Mouse (Mus musculus): ENCODE measurements at regions not wholly inside any gene's neighbourhood (a gene's known extent, or its start where the extent isn't known, plus 50 kb on each side); places are given as distances from the start of the nearest gene placed in this dataset.

DNA sequence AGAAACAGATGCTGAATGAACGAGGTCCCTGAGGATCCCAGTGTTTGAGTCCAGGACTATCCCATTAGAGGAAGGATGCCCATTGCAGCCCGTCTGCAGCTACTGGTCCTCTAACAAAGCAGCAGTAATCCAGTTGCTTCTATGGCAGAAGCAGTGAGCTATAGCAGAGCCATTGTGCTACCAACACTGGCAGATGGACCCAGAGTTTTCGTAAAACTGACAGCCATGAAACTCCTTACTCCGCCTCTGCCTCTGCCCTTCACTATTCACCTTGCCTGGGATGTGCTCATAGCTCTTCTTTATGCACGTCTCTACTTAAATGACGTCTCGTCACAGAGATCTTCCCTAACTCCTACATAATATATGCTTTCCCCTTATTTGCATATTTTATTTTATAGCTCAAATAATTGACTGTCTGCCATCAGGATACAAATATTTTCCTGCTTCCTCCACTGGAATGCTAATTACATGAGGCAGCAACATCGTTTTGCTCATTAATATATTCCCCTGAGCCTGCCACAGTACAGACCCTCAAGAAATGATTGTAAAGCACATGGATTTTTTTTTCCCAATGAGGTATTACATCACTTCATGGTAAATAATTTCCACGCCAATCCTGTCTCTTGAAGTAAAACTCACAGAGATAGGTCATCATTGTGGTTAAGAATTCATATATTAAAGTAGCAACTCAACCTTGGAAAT, 368.9 kb downstream of the Ipo11 start:
- intact Hi-C loops (cut with DNase I): no loop called here
- no peak for DNase-seq (ENCODE audit: low spot score)

DNA sequence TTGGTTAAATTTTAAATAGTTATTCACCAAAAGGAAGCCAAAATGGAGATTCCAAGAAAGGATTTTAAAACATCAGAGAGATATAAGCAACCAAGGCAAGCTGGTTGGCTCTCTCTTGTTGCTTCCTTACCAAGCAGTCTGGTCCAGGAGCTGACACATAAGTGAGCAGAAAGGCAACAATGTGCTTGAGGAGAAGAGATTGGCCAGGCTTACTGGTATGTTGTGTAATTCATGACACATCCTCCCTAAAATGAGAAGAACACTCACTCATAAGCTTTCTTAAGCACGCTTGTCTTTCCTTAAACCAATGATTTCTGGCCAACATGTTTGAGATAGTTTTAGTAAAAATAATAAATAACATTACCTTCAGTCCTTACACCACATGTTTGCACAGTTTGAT, 374.2 kb downstream of the Ipo11 start:
- intact Hi-C loops (cut with DNase I): no loop called here
- no peak for DNase-seq (ENCODE audit: low spot score)

DNA sequence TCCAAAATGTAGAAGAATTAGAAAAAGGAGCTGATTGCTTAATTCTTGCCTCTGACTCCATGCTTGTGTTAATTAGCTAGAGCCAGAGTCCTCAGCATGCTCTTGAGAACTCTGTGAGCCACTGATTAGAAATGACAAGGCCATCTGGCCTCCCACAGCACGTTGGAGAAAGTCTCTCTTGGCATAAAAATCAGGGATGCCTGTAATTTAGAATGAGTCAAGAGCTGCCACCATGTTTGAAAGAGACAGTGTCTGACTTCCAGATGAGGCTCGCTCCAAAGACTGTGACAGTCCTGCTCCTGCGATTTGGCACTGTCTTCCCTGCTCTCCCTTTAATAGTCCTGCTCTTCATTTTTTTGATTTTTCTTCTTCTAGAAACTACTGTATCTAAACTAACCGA, 374.6 kb downstream of the Ipo11 start:
- DNase-seq (ENCODE audit: low spot score): no peak
- intact Hi-C loops (cut with DNase I): no loop called here

GRCm38 (mm10) chr13:106525406-106526206, 411.2 kb downstream of the Ipo11 start:
- intact Hi-C loops (cut with DNase I): no loop called here
- DNase-seq (ENCODE audit: low spot score): no peak

DNA sequence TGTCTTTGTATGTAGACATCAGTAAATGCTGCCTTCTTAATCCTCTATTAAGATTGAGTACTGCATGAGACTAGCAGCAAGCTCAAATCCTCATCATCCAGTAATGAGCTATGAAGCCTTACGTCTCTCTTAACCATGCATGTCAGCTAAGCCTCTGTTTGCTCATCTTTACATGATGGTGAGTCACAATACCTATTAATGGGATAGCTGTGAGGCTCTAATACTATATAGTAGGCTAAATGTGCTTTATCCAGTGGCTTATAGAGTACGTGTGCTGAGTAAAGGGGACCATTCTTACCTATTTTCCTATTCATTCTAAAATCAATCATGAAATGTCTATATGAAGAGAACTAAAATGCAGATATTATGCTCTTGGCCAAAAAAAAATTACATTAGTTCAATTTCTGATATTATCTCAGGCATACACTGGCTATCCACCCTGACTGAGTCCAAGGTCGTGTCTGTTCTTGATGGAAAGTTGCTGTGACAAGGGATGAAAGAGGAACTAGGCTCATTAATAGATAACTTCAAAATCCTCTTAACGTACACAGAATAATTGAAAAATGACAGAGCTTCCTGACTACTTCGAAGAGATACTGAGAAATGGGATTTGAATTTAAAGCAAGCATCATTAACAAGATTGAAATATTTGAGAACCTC, 422.1 kb downstream of the Ipo11 start:
- intact Hi-C loops (cut with DNase I): no loop called here
- no peak for DNase-seq (ENCODE audit: low spot score)

DNA sequence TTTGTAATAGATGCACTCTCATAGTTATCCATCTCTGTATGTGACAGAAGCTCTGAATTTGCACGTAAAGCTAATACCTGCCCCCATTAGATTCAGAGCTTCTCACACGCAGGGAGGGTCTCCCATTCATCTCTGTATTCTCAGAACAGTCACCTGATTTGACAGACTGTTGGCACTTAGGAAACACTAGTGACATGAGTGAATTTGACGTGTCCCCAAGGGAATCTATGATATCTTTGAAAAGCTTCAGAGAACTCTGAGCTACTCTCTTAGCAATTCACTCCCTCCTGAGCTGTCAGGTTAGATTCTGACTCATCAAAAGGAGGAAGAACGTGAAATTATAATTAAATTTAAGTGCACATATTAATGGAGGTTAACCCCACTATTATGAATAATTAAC, 423.1 kb downstream of the Ipo11 start:
- DNase-seq (ENCODE audit: low spot score): no peak
- intact Hi-C loops (cut with DNase I): no loop called here

- no peak for DNase-seq (ENCODE audit: low spot score)
- intact Hi-C loops (cut with DNase I): no loop called here
Observed at GRCm38 (mm10) chr13:106510435-106510834, 426.3 kb downstream of the Ipo11 start.

- intact Hi-C loops (cut with DNase I): no loop called here
- DNase-seq (ENCODE audit: low spot score): no peak
Observed at GRCm38 (mm10) chr13:106501273-106501672, 435.5 kb downstream of the Ipo11 start.

- intact Hi-C loops (cut with DNase I): no loop called here
- no peak for DNase-seq (ENCODE audit: low spot score)
Observed at GRCm38 (mm10) chr13:106471264-106471663, 465.5 kb downstream of the Ipo11 start.

GRCm38 (mm10) chr13:106454366-106454927, 482.3 kb downstream of the Ipo11 start:
- no peak for DNase-seq (ENCODE audit: low spot score)
- intact Hi-C loops (cut with DNase I): no loop called here

- intact Hi-C loops (cut with DNase I): no loop called here
Observed at GRCm38 (mm10) chr13:106432165-106432564, 504.6 kb downstream of the Ipo11 start.

GRCm38 (mm10) chr13:106406608-106407038, 530.1 kb downstream of the Ipo11 start:
- DNase-seq (ENCODE audit: low spot score): no peak
- intact Hi-C loops (cut with DNase I): no loop called here

More at GRCm38 (mm10) chr13:106432165-106432564, 504.6 kb downstream of the Ipo11 start:
- DNase-seq (ENCODE audit: low spot score): no peak

DNA sequence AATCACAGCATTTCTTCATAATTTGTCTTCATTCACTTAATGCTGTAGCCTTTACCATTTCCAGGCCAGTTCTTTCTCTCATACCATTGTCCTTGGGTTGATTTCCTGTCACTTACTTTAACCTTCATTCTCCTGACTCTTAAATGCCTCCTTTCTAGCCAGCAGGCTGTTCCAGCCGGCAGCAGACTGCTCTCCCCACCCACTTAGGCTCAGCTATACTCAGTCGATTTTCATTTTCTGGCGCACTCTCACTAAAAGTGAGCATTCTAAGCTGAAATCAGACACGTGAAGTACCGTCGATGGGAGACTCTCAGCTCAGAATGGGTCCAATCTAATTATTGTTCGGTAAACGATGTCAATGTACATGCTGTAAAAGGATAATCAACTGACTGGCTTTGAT, 544.1 kb downstream of the Ipo11 start:
- no peak for DNase-seq (ENCODE audit: low spot score)
- intact Hi-C loops (cut with DNase I): no loop called here

GRCm38 (mm10) chr13:106388634-106389033, 548.1 kb downstream of the Ipo11 start:
- DNase-seq (ENCODE audit: low spot score): no peak
- intact Hi-C loops (cut with DNase I): no loop called here

DNA sequence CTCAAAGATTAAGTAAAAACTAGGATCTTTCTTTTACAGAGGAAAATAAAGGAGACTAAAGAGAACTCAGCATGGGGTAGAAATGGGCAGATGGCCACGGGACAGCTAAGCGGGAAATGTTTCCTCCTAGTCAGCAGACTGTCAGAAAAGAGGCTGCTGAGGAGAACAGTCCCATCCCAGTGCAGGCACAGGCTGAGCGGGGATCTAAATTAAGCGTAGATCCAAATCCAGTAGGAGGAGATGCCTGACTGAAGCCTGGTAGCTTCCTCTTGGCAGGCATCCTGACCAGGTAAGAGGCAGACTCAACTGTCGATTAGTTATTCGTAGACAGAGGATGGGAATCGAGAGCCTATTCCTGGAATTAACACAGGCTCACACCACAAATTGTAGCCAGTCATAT, 569.2 kb downstream of the Ipo11 start:
- intact Hi-C loops (cut with DNase I): no loop called here
- no peak for DNase-seq (ENCODE audit: low spot score)

DNA sequence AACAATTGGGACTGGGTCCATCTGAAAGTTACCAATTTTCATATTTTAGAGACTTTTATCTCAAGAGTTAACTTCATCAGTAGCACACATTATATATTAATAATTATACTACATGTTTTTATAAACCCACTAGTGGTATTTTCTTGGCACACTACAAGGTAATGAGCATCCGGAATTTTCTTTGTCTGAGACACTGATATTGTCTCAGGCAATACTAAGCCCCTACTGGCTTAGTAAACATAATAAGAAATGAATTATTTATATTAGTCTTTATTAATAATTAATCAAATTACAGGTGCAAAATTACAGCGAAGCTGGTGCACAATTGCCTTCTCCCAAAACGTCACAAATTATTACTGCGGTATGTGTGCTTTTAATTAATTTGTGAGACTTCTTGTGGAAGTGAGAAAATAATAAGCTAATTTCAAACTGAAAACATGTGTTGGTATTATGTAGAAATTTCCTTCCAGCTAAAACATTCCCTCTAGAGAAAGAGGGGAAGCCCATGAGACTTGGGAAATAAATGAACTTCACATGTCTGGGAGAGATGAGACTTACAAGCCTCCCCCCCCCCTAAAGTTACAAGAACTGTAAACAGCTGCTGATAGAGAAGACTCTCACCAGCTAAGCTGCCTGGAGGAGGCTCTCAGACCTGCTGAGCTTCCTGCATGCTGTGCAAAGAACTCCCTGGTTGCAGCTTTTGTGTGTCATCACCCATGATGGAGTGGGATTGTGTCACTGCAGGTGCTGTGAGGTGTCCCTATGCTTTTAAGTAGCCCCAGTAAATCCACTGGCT, 583.9 kb downstream of the Ipo11 start:
- intact Hi-C loops (cut with DNase I): no loop called here
- no peak for DNase-seq (ENCODE audit: low spot score)

GRCm38 (mm10) chr13:106332025-106332424, 604.7 kb downstream of the Ipo11 start:
- intact Hi-C loops (cut with DNase I): no loop called here
- DNase-seq (ENCODE audit: low spot score): no peak

DNA sequence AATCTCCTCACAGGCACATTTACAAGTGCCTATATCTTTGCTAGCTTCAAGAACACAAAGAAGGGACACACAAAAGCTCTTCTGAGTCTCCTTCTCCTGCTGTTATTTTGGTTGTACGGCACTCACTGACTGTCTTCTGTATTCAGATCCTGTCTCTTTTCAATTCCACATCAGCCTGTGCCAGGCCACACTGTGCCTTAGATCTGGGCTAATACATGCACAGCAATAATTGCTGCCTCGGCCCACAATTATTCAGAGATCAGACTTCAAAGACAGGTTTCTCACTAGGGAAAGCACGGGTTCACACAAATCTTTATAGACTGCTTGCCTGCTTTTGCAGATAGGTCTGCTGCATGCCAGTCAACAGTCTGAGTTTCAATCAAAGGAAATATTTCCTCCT, 617.8 kb downstream of the Ipo11 start:
- intact Hi-C loops (cut with DNase I): no loop called here

GRCm38 (mm10) chr13:106318476-106318875, 618.3 kb downstream of the Ipo11 start:
- intact Hi-C loops (cut with DNase I): no loop called here
- DNase-seq (ENCODE audit: low spot score): no peak

More for the DNA sequence above, 617.8 kb downstream of the Ipo11 start:
- no peak for DNase-seq (ENCODE audit: low spot score)

GRCm38 (mm10) chr13:106317300-106317699, 619.5 kb downstream of the Ipo11 start:
- DNase-seq (ENCODE audit: low spot score): no peak
- intact Hi-C loops (cut with DNase I): no loop called here
